Mouse (Mus musculus) heart, embryonic 15.5 days (tissue): ENCODE data around the gene Tfap2e. TPM values are rescaled to one million over a fixed set of nuclear protein-coding genes. Genes with fewer than 3 reads are reported as not detected.

Source experiments
- ATAC-seq: fragments of 200-750 bp; cut with Nextera tagmentation; replicated peaks from 2 replicates; pipeline ENCODE4 v1.8.0; 2017; ENCODE audit warnings: low read depth, moderate TSS enrichment; ENCODE audit not compliant: insufficient number of reproducible peaks, insufficient read depth, low FRiP score
- H3K27ac ChIP-seq: fragments of 300-500 bp; sonication (generic); 2 replicates; pipeline ENCODE4 v1.5.1; 2015; ENCODE audit warnings: mild to moderate bottlenecking, inconsistent platforms
- H3K27me3 ChIP-seq: fragments of 300-500 bp; sonication (generic); 2 replicates; pipeline ENCODE4 v1.6.1; 2015; ENCODE audit warnings: inconsistent platforms
- H3K36me3 ChIP-seq: fragments of 300-500 bp; sonication (generic); 2 replicates; pipeline ENCODE4 v1.6.1; 2015; ENCODE audit warnings: mild to moderate bottlenecking, inconsistent platforms
- H3K4me1 ChIP-seq: fragments of 300-500 bp; sonication (generic); replicated peaks from 2 replicates; pipeline ENCODE4 v1.6.1; 2015; ENCODE audit warnings: inconsistent platforms
- H3K4me2 ChIP-seq: fragments of 300-500 bp; sonication (generic); 2 replicates; pipeline ENCODE4 v1.6.1; 2015; ENCODE audit warnings: inconsistent platforms, mild to moderate bottlenecking, moderate library complexity
- H3K4me3 ChIP-seq: fragments of 300-500 bp; sonication (generic); 2 replicates; pipeline ENCODE4 v1.5.1; 2015; ENCODE audit warnings: mild to moderate bottlenecking, inconsistent platforms
- H3K9ac ChIP-seq: fragments of 300-500 bp; sonication (generic); 2 replicates; pipeline ENCODE4 v1.6.1; 2015; ENCODE audit warnings: mild to moderate bottlenecking, inconsistent platforms
- H3K9me3 ChIP-seq: fragments of 300-500 bp; sonication (generic); replicated peaks from 2 replicates; pipeline ENCODE4 v1.6.1; 2016; ENCODE audit warnings: inconsistent platforms
- WGBS: fragments of 180-500 bp; shearing (Covaris S2); methylation state at CpG from one replicate; pipeline ENCODE4 v1.1.7; 2015; ENCODE audit warnings: mixed read lengths; 5-methylcytosine and 5-hydroxymethylcytosine counted together
- polyA plus RNA-seq: library from polyadenylated mRNA; unstranded; fragments of >200 nt; fragmentation: Nextera tagmentation; extraction: Ambion mirVana; gene quantifications from 2 replicates; pipeline ENCODE4 v1.2.1, GENCODE M21; 2015

The Tfap2e gene
- polyA plus RNA-seq, 1 experiment from 2014 or later = not detected

- Histone ChIP-seq H3K9me3 (no peaks in the 10 kb centered on the region), H3K4me3 (no peak overlapping the region), H3K27ac (no peak overlapping the region), H3K27me3 (no peaks in the 10 kb centered on the region), H3K36me3 (peaks cover 26% of the 10 kb centered on the region), H3K4me1 (peaks cover 47% of the 10 kb centered on the region), H3K4me2 (no peak overlapping the region), H3K9ac (no peak overlapping the region)
- ATAC-seq = no peak
- 81% methylated on average over 8 of the region's 8 CpGs for WGBS
Observed at GRCm38 (mm10) chr4:126750863-126751555, 15.0 kb upstream of the Tfap2e start.

- Histone ChIP-seq H3K9me3 (no peaks in the 10 kb centered on the region), H3K4me1 (peaks cover 47% of the 10 kb centered on the region), H3K27ac (no peak overlapping the region), H3K9ac (no peak overlapping the region), H3K27me3 (no peaks in the 10 kb centered on the region), H3K4me2 (no peak overlapping the region), H3K4me3 (no peak overlapping the region), H3K36me3 (peaks cover 32% of the 10 kb centered on the region)
- WGBS = 79% methylated on average over 26 of the region's 26 CpGs
- no peak for ATAC-seq
Observed at GRCm38 (mm10) chr4:126750046-126750683, 14.1 kb upstream of the Tfap2e start.

- Histone ChIP-seq H3K27me3 (no peaks in the 10 kb centered on the region), H3K9ac (no peak overlapping the region), H3K9me3 (no peaks in the 10 kb centered on the region), H3K4me2 (no peak overlapping the region), H3K27ac (no peak overlapping the region), H3K4me1 (peaks cover 41% of the 10 kb centered on the region), H3K4me3 (no peak overlapping the region), H3K36me3 (peaks cover 38% of the 10 kb centered on the region)
- 84% methylated on average over 11 of the region's 11 CpGs for WGBS
- no peak for ATAC-seq
Observed at GRCm38 (mm10) chr4:126749553-126749952, 13.5 kb upstream of the Tfap2e start.

GRCm38 (mm10) chr4:126748381-126748780 lies 12.3 kb upstream of the Tfap2e start:
- no peak for ATAC-seq
- H3K27ac ChIP-seq = no peak overlapping the region
- H3K4me3 ChIP-seq = no peak overlapping the region
- H3K9me3 ChIP-seq = no peaks in the 10 kb centered on the region
- H3K9ac ChIP-seq = no peak overlapping the region; the same call in 1 of the 2 replicates
- no peak overlapping the region for H3K4me2 ChIP-seq
- WGBS = 92% methylated on average over 8 of the region's 8 CpGs
- H3K27me3 ChIP-seq = no peaks in the 10 kb centered on the region
- peaks cover 43% of the 10 kb centered on the region for H3K36me3 ChIP-seq
- peaks cover 35% of the 10 kb centered on the region for H3K4me1 ChIP-seq

GRCm38 (mm10) chr4:126746194-126746840 lies 10.3 kb upstream of the Tfap2e start:
- H3K4me3 ChIP-seq = no peak overlapping the region
- no peaks in the 10 kb centered on the region for H3K27me3 ChIP-seq
- ATAC-seq = no peak
- H3K4me2 ChIP-seq = no peak overlapping the region
- WGBS = 73% methylated on average over 10 of the region's 10 CpGs
- H3K4me1 ChIP-seq = peaks cover 21% of the 10 kb centered on the region
- H3K27ac ChIP-seq = no peak overlapping the region
- no peak overlapping the region for H3K9ac ChIP-seq
- H3K9me3 ChIP-seq = no peaks in the 10 kb centered on the region
- H3K36me3 ChIP-seq = peaks cover 43% of the 10 kb centered on the region

- Histone ChIP-seq H3K27ac (no peak overlapping the region), H3K27me3 (no peaks in the 10 kb centered on the region), H3K4me1 (peaks cover 21% of the 10 kb centered on the region), H3K4me3 (no peak overlapping the region), H3K9ac (no peak overlapping the region), H3K9me3 (no peaks in the 10 kb centered on the region), H3K4me2 (no peak overlapping the region), H3K36me3 (peaks cover 43% of the 10 kb centered on the region)
- ATAC-seq = no peak
- WGBS = 45% methylated on average over 13 of the region's 13 CpGs
Observed at GRCm38 (mm10) chr4:126745506-126746193, 9.6 kb upstream of the Tfap2e start.

GRCm38 (mm10) chr4:126744831-126745230 lies 8.8 kb upstream of the Tfap2e start:
- WGBS = 91% methylated on average over 14 of the region's 14 CpGs
- ATAC-seq = no peak
- no peak overlapping the region for H3K9ac ChIP-seq
- no peak overlapping the region for H3K4me3 ChIP-seq
- peaks cover 43% of the 10 kb centered on the region for H3K36me3 ChIP-seq
- H3K27me3 ChIP-seq = no peaks in the 10 kb centered on the region
- no peak overlapping the region for H3K4me2 ChIP-seq
- H3K4me1 ChIP-seq = peaks cover 13% of the 10 kb centered on the region
- no peaks in the 10 kb centered on the region for H3K9me3 ChIP-seq
- H3K27ac ChIP-seq = no peak overlapping the region

- no peaks in the 10 kb centered on the region for H3K9me3 ChIP-seq
- no peak overlapping the region for H3K27ac ChIP-seq
- WGBS = 23% methylated on average over 11 of the region's 11 CpGs
- H3K27me3 ChIP-seq = peaks cover 4% of the 10 kb centered on the region; the same call in 1 of the 2 replicates
- no peak for ATAC-seq
- H3K4me2 ChIP-seq = no peak overlapping the region
- peaks cover 2% of the 10 kb centered on the region for H3K4me1 ChIP-seq
- H3K9ac ChIP-seq = no peak overlapping the region
- H3K36me3 ChIP-seq = peaks cover 38% of the 10 kb centered on the region
- no peak overlapping the region for H3K4me3 ChIP-seq
Observed at GRCm38 (mm10) chr4:126743713-126744112, 7.7 kb upstream of the Tfap2e start.

GRCm38 (mm10) chr4:126742976-126743375 lies 6.9 kb upstream of the Tfap2e start:
- WGBS = 33% methylated on average over 2 of the region's 2 CpGs
- Histone ChIP-seq H3K27me3 (peaks cover 12% of the 10 kb centered on the region), H3K36me3 (peaks cover 30% of the 10 kb centered on the region), H3K27ac (no peak overlapping the region), H3K4me3 (no peak overlapping the region), H3K9me3 (no peaks in the 10 kb centered on the region), H3K4me2 (no peak overlapping the region), H3K4me1 (no peaks in the 10 kb centered on the region), H3K9ac (no peak overlapping the region)
- ATAC-seq = no peak

GRCm38 (mm10) chr4:126741448-126741847 lies 5.4 kb upstream of the Tfap2e start:
- Histone ChIP-seq H3K9ac (no peak overlapping the region), H3K36me3 (peaks cover 22% of the 10 kb centered on the region), H3K9me3 (no peaks in the 10 kb centered on the region), H3K4me2 (peak overlapping the region; percentile 48), H3K4me1 (peaks cover 2% of the 10 kb centered on the region; the same call in 1 of the 2 replicates), H3K4me3 (no peak overlapping the region), H3K27me3 (peaks cover 27% of the 10 kb centered on the region), H3K27ac (no peak overlapping the region)
- WGBS = 3% methylated on average over 12 of the region's 12 CpGs
- 0 out of 2 replicates have a peak, but pooled peaks have one; percentile 44 for ATAC-seq
